11 mouse cellular contexts compared by ENCODE assay signal in genomic region chr13:101062582-101062981, GRCm38 (mm10).
DNase-seq lines count a peak whose midpoint lies in the region; ATAC-seq lines count a peak whose summit lies in the region.
"Had no signal": no experiment of that assay in that cellular context is flagged by ENCODE, and none has a peak within 500 bp of the region (broad histone marks: within the 10 kb centered on the region; RNA-seq: fewer than 3 reads in every experiment).

No protein-coding gene starts in this region.

- no peak overlapping the region for H3K4me2 ChIP-seq in hindbrain, embryonic 12.5 days (replicated peaks)
- H3K4me2 ChIP-seq: liver, embryonic 11.5 days had no signal

- H3K4me3 ChIP-seq in hindbrain, embryonic 10.5 days, result no peak overlapping the region
- H3K4me3 ChIP-seq in hindbrain, embryonic 12.5 days, result no peak overlapping the region
- no peak overlapping the region for H3K4me3 ChIP-seq in limb, embryonic 10.5 days

- H3K36me3 ChIP-seq in hindbrain, embryonic 10.5 days, result no peaks in the 10 kb centered on the region
- no peaks in the 10 kb centered on the region for H3K36me3 ChIP-seq in hindbrain, embryonic 12.5 days
- no peaks in the 10 kb centered on the region for H3K36me3 ChIP-seq in limb, embryonic 10.5 days

- intact Hi-C loops in left cerebral cortex, postnatal 4 days (cut with DNase I), result no loop called here

- H3K9me3 ChIP-seq in hindbrain, embryonic 10.5 days, result no peaks in the 10 kb centered on the region
- H3K9me3 ChIP-seq in hindbrain, embryonic 12.5 days (replicated peaks), result no peaks in the 10 kb centered on the region
- no peaks in the 10 kb centered on the region for H3K9me3 ChIP-seq in limb, embryonic 10.5 days (replicated peaks)

- no peak for ATAC-seq in hindbrain, embryonic 12.5 days (ENCODE audit: low FRiP score)

- H3K9ac ChIP-seq in hindbrain, embryonic 12.5 days, result no peak overlapping the region

- peak; percentile 20 for DNase-seq in hindbrain, embryonic 10.5 days (ENCODE audit: low spot score)
- DNase-seq in embryo, embryonic 9.5 days (ENCODE audit: extremely low spot score), result peak; percentile 3
- DNase-seq in limb, embryonic 10.5 days (ENCODE audit: low spot score), result peak; percentile 34
- peak; percentile 33 for DNase-seq in retina, postnatal 1 day
- no peak for DNase-seq in left cerebral cortex, postnatal 4 days
- no peak for DNase-seq in cerebellum, adult 11 months
- DNase-seq: kidney, postnatal 4 days; right cerebral cortex, postnatal 4 days; thymus, adult 2 months had no signal

- no peak overlapping the region for H3K27ac ChIP-seq in hindbrain, embryonic 10.5 days
- no peak overlapping the region for H3K27ac ChIP-seq in hindbrain, embryonic 12.5 days
- no peak overlapping the region for H3K27ac ChIP-seq in limb, embryonic 10.5 days

- H3K27me3 ChIP-seq in hindbrain, embryonic 10.5 days (ENCODE audit: insufficient read depth, poor library complexity, severe bottlenecking), result no peaks in the 10 kb centered on the region
- no peaks in the 10 kb centered on the region for H3K27me3 ChIP-seq in hindbrain, embryonic 12.5 days
- H3K27me3 ChIP-seq in limb, embryonic 10.5 days (ENCODE audit: low read depth, poor library complexity, severe bottlenecking), result no peaks in the 10 kb centered on the region

- 72% methylated on average over 8 of the region's 8 CpGs for WGBS in hindbrain, embryonic 10.5 days
- WGBS in hindbrain, embryonic 12.5 days, result 69% methylated on average over 8 of the region's 8 CpGs
- 61% methylated on average over 8 of the region's 8 CpGs for WGBS in limb, embryonic 10.5 days

- no peaks in the 10 kb centered on the region for H3K4me1 ChIP-seq in hindbrain, embryonic 10.5 days (replicated peaks)
- no peaks in the 10 kb centered on the region for H3K4me1 ChIP-seq in hindbrain, embryonic 12.5 days
- H3K4me1 ChIP-seq in limb, embryonic 10.5 days, result peaks cover 17% of the 10 kb centered on the region

Comparison
In these comparisons a context has a peak if more than half of its experiments do, and no peak if none do; other contexts are left out.
1. DNase-seq: peak in hindbrain, embryonic 10.5 days (single experiment), embryo, embryonic 9.5 days (single experiment), limb, embryonic 10.5 days (single experiment) and retina, postnatal 1 day (single experiment); none in left cerebral cortex, postnatal 4 days (single experiment) and cerebellum, adult 11 months (single experiment).